Mouse (Mus musculus): Measurements from ENCODE around the gene Cbx5.
A peak's percentile ranks its signal among the peaks of the same experiment; 100 is the strongest.

DNA sequence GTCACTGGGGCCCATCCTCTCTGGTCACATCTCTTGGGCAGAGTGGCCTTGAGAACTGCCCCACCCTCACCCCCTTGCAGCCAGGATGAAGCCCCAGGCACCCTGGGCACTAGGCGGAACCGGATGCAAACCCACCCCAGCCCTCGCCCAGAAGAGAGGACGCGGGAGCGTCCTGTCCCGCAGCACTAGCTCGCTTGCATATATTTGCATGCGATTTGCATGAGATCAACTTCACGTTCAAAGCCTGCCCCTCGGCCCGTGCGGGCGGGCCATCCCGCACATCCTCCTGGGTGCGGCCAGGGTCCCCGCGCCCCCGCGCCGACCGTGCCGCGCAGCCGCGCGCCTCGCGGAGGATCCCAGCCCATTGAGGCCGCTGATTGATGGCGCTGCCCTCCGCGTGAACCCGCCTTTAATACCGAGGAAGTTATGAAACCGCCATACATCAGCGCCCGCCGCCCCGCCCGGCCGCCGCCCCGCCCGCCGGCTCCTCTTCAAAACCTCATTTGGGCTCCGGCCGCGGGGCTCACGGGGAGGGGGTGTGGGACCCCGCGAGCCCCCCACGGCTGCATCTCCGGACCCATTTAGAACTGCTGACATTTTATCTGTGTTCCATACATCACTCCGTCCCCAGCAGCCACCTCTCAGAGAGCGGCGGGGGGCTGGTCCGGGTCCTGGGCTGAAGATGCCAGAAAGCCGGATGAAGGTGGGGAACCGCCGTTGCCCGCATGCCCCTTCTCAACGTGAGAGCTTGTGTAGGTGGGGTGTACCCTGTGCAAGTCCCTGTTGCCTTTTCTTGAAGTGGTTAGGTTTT lies 70.6 kb downstream of the Cbx5 start:
- TF ChIP-seq CTCF (IDR thresholded peaks at IDR 0.05; ENCODE audit: control insufficient read depth, insufficient read depth, insufficient read length) (no peak), USF1 (IDR thresholded peaks at IDR 0.05; ENCODE audit: low read depth) (no peak), CEBPB (IDR thresholded peaks at IDR 0.05; ENCODE audit: low read depth) (peak; percentile 4), MAX (IDR thresholded peaks at IDR 0.05) (no peak), MYOG (IDR thresholded peaks at IDR 0.05; ENCODE audit: control insufficient read depth, extremely low read depth, insufficient read length) (no peak), FOSL1 (IDR thresholded peaks at IDR 0.05; ENCODE audit: insufficient read depth, low read length, poor library complexity, severe bottlenecking) (no peak)

All from C2C12 (cell line).